Mouse (Mus musculus): Measurements from ENCODE around the gene Klrb1.
"Not testable (repeated sequence)": the region's sequence is repeated elsewhere in the genome, so short reads cannot be mapped to it uniquely, and the experiment has no call there.

Klrb1 gene

GRCm38 (mm10) chr6:128722959-128723358 is at the start of gene Klrb1:
Gene Klrb1, minus strand, starts transcription at chr6:128723059.
- in situ Hi-C loops (cut with MboI, MseI): no loop called here

GRCm38 (mm10) chr6:128769481-128770253 is 46.8 kb upstream of the Klrb1 start:
- in situ Hi-C loops (cut with MboI, MseI): no loop called here

- in situ Hi-C loops (cut with MboI, MseI): no loop called here
Measured at GRCm38 (mm10) chr6:128768047-128768446, 45.2 kb upstream of the Klrb1 start.

- in situ Hi-C loops (cut with MboI, MseI): not testable (repeated sequence)
Measured at GRCm38 (mm10) chr6:128766486-128767254, 43.8 kb upstream of the Klrb1 start.

GRCm38 (mm10) chr6:128765211-128765610 is 42.4 kb upstream of the Klrb1 start:
- in situ Hi-C loops (cut with MboI, MseI): no loop called here

- in situ Hi-C loops (cut with MboI, MseI): loop anchor here (5.0 kb wide), 2 partner anchors 38 to 78 kb away; no protein-coding TSS in a partner anchor
Measured at GRCm38 (mm10) chr6:128764598-128764997, 41.7 kb upstream of the Klrb1 start.

GRCm38 (mm10) chr6:128763736-128764523 is 41.1 kb upstream of the Klrb1 start:
- in situ Hi-C loops (cut with MboI, MseI): loop anchor here (5.0 kb wide), 2 partner anchors 38 to 78 kb away; no protein-coding TSS in a partner anchor

- in situ Hi-C loops (cut with MboI, MseI): loop anchor here (5.0 kb wide), 2 partner anchors 39 to 79 kb away; no protein-coding TSS in a partner anchor
Measured at GRCm38 (mm10) chr6:128762892-128763670, 40.2 kb upstream of the Klrb1 start.

- in situ Hi-C loops (cut with MboI, MseI): loop anchor here (5.0 kb wide), 2 partner anchors 41 to 81 kb away; no protein-coding TSS in a partner anchor
Measured at GRCm38 (mm10) chr6:128761144-128761540, 38.3 kb upstream of the Klrb1 start.

GRCm38 (mm10) chr6:128760416-128761143 is 37.7 kb upstream of the Klrb1 start:
- in situ Hi-C loops (cut with MboI, MseI): loop anchor here (5.0 kb wide), 2 partner anchors 42 to 82 kb away; no protein-coding TSS in a partner anchor

- in situ Hi-C loops (cut with MboI, MseI): loop anchor here (5.0 kb wide), 2 partner anchors 42 to 82 kb away; no protein-coding TSS in a partner anchor
Measured at GRCm38 (mm10) chr6:128760016-128760415, 37.2 kb upstream of the Klrb1 start.

- in situ Hi-C loops (cut with MboI, MseI): loop anchor here (5.0 to 10.0 kb wide), 2 partner anchors 157 to 1805 kb away; no protein-coding TSS in a partner anchor
Measured at GRCm38 (mm10) chr6:128759221-128759950, 36.5 kb upstream of the Klrb1 start.

GRCm38 (mm10) chr6:128755402-128755763 is 32.5 kb upstream of the Klrb1 start:
- in situ Hi-C loops (cut with MboI, MseI): loop anchor here (5.0 to 10.0 kb wide), 2 partner anchors 153 to 1801 kb away; no protein-coding TSS in a partner anchor

GRCm38 (mm10) chr6:128754748-128755401 is 32.0 kb upstream of the Klrb1 start:
- in situ Hi-C loops (cut with MboI, MseI): loop anchor here (5.0 to 10.0 kb wide), 2 partner anchors 153 to 1800 kb away; no protein-coding TSS in a partner anchor

- in situ Hi-C loops (cut with MboI, MseI): loop anchor here (10.0 kb wide), 1 partner anchor 1799 kb away; no protein-coding TSS in a partner anchor
Measured at GRCm38 (mm10) chr6:128754265-128754664, 31.4 kb upstream of the Klrb1 start.

- in situ Hi-C loops (cut with MboI, MseI): loop anchor here (10.0 kb wide), 1 partner anchor 1799 kb away; no protein-coding TSS in a partner anchor
Measured at GRCm38 (mm10) chr6:128753610-128754224, 30.9 kb upstream of the Klrb1 start.

GRCm38 (mm10) chr6:128747006-128747405 is 24.1 kb upstream of the Klrb1 start:
- in situ Hi-C loops (cut with MboI, MseI): not testable (repeated sequence)

- in situ Hi-C loops (cut with MboI, MseI): no loop called here
Measured at GRCm38 (mm10) chr6:128737445-128737844, 14.6 kb upstream of the Klrb1 start.

Data from T-helper 2 cell (primary cell).